Mouse (Mus musculus): ENCODE results near the gene Pitpnc1.
A peak's percentile ranks its signal among the peaks of the same experiment; 100 is the strongest.

The Pitpnc1 gene

GRCm38 (mm10) chr11:107468252-107469030, 2.1 kb downstream of the Pitpnc1 start:
- no peak for DNase-seq (ENCODE audit: low spot score in 2 of 2)

GRCm38 (mm10) chr11:107466611-107467391, 3.7 kb downstream of the Pitpnc1 start:
- no peak for DNase-seq (ENCODE audit: low spot score in 2 of 2)

GRCm38 (mm10) chr11:107465969-107466368, 4.5 kb downstream of the Pitpnc1 start:
- no peak for DNase-seq (ENCODE audit: low spot score in 2 of 2)

- no peak for DNase-seq (ENCODE audit: low spot score in 2 of 2)
These were observed 5.5 kb downstream of the Pitpnc1 start for GRCm38 (mm10) chr11:107465041-107465440.

- no peak for DNase-seq (ENCODE audit: low spot score in 2 of 2)
These were observed 6.4 kb downstream of the Pitpnc1 start for GRCm38 (mm10) chr11:107464141-107464540.

- DNase-seq (ENCODE audit: low spot score in 2 of 2) = no peak
These were observed 7.2 kb downstream of the Pitpnc1 start for GRCm38 (mm10) chr11:107463251-107463681.

- DNase-seq (ENCODE audit: low spot score in 2 of 2) = no peak
These were observed 8.0 kb downstream of the Pitpnc1 start for GRCm38 (mm10) chr11:107462478-107462877.

GRCm38 (mm10) chr11:107459828-107460227, 10.7 kb downstream of the Pitpnc1 start:
- no peak for DNase-seq (ENCODE audit: low spot score in 2 of 2)

- no peak for DNase-seq (ENCODE audit: low spot score in 2 of 2)
These were observed 11.5 kb downstream of the Pitpnc1 start for GRCm38 (mm10) chr11:107458986-107459385.

GRCm38 (mm10) chr11:107458286-107458685, 12.2 kb downstream of the Pitpnc1 start:
- no peak for DNase-seq (ENCODE audit: low spot score in 2 of 2)

- no peak for DNase-seq (ENCODE audit: low spot score in 2 of 2)
These were observed 13.2 kb downstream of the Pitpnc1 start for GRCm38 (mm10) chr11:107457282-107457681.

- DNase-seq (ENCODE audit: low spot score in 2 of 2) = no peak
These were observed 15.7 kb downstream of the Pitpnc1 start for GRCm38 (mm10) chr11:107454546-107455462.

GRCm38 (mm10) chr11:107452053-107452452, 18.4 kb downstream of the Pitpnc1 start:
- no peak for DNase-seq (ENCODE audit: low spot score in 2 of 2)

- DNase-seq (ENCODE audit: low spot score in 2 of 2) = no peak
These were observed 19.4 kb downstream of the Pitpnc1 start for GRCm38 (mm10) chr11:107451106-107451505.

GRCm38 (mm10) chr11:107450097-107450496, 20.4 kb downstream of the Pitpnc1 start:
- DNase-seq (ENCODE audit: low spot score in 2 of 2) = no peak

- no peak for DNase-seq (ENCODE audit: low spot score in 2 of 2)
These were observed 21.2 kb downstream of the Pitpnc1 start for GRCm38 (mm10) chr11:107449169-107449910.

GRCm38 (mm10) chr11:107447915-107448314, 22.6 kb downstream of the Pitpnc1 start:
- DNase-seq (ENCODE audit: low spot score in 2 of 2) = no peak

GRCm38 (mm10) chr11:107447349-107447748, 23.1 kb downstream of the Pitpnc1 start:
- DNase-seq (ENCODE audit: low spot score in 2 of 2) = no peak

- DNase-seq (ENCODE audit: low spot score in 2 of 2) = no peak
These were observed 23.8 kb downstream of the Pitpnc1 start for GRCm38 (mm10) chr11:107446650-107447049.

- peak; percentile 63 to 77 for DNase-seq (ENCODE audit: low spot score in 2 of 2)
These were observed 24.8 kb downstream of the Pitpnc1 start for GRCm38 (mm10) chr11:107445683-107446082.
